Mouse (Mus musculus): Measurements from ENCODE around the gene Gm20388. TPM values are rescaled to one million over a fixed set of nuclear protein-coding genes. Genes with fewer than 3 reads are reported as not detected.

Gm20388 gene
- polyA plus RNA-seq, 1 experiment from 2014 or later, result 8.3 TPM

GRCm38 (mm10) chr8:123337475-123337874 is 3426.8 kb downstream of the Gm20388 start:
- no peak for DNase-seq (ENCODE audit: low spot score)
- no peak overlapping the region for H3K9ac ChIP-seq (ENCODE audit: low read length)
- peaks cover 16% of the 10 kb centered on the region; the same call in 1 of the 2 replicates for H3K27me3 ChIP-seq (replicated peaks; ENCODE audit: control insufficient read depth, insufficient read depth, low read length)
- no peak for ATAC-seq (replicated peaks; ENCODE audit: low FRiP score, low TSS enrichment, low read depth)
- no peak overlapping the region for H3K4me3 ChIP-seq (ENCODE audit: low read depth, low read length)
- WGBS, result 85% methylated on average over 3 of the region's 3 CpGs
- H3K4me2 ChIP-seq (ENCODE audit: low read length), result no peak overlapping the region
- H3K9me3 ChIP-seq (ENCODE audit: control insufficient read depth, low read length), result no peaks in the 10 kb centered on the region
- H3K36me3 ChIP-seq (ENCODE audit: control insufficient read depth, insufficient read depth, low read length), result no peaks in the 10 kb centered on the region
- no peak overlapping the region for H3K27ac ChIP-seq (ENCODE audit: low read depth)
- H3K4me1 ChIP-seq (replicated peaks; ENCODE audit: control insufficient read depth, insufficient read depth, low read length), result 0 out of 2 replicates have a peak, but pooled peaks cover 3% of the 10 kb centered on the region

GRCm38 (mm10) chr8:123340071-123340470 is 3429.4 kb downstream of the Gm20388 start:
- 91% methylated on average over 4 of the region's 4 CpGs for WGBS
- no peaks in the 10 kb centered on the region for H3K27me3 ChIP-seq (replicated peaks; ENCODE audit: control insufficient read depth, insufficient read depth, low read length)

GRCm38 (mm10) chr8:123341040-123342015 is 3430.7 kb downstream of the Gm20388 start:
- no peak overlapping the region for H3K4me2 ChIP-seq (ENCODE audit: low read length)

More at GRCm38 (mm10) chr8:123340071-123340470, 3429.4 kb downstream of the Gm20388 start:
- DNase-seq (ENCODE audit: low spot score) (no peak), ATAC-seq (replicated peaks; ENCODE audit: low FRiP score, low TSS enrichment, low read depth) (no peak)
- Histone ChIP-seq H3K9ac (ENCODE audit: low read length) (no peak overlapping the region), H3K27ac (ENCODE audit: low read depth) (no peak overlapping the region), H3K9me3 (ENCODE audit: control insufficient read depth, low read length) (no peaks in the 10 kb centered on the region), H3K4me1 (replicated peaks; ENCODE audit: control insufficient read depth, insufficient read depth, low read length) (no peaks in the 10 kb centered on the region), H3K36me3 (ENCODE audit: control insufficient read depth, insufficient read depth, low read length) (no peaks in the 10 kb centered on the region), H3K4me3 (ENCODE audit: low read depth, low read length) (no peak overlapping the region), H3K4me2 (ENCODE audit: low read length) (no peak overlapping the region)

GRCm38 (mm10) chr8:123342253-123342652 is 3431.6 kb downstream of the Gm20388 start:
- H3K4me1 ChIP-seq (replicated peaks; ENCODE audit: control insufficient read depth, insufficient read depth, low read length), result no peaks in the 10 kb centered on the region
- no peaks in the 10 kb centered on the region for H3K9me3 ChIP-seq (ENCODE audit: control insufficient read depth, low read length)

More at GRCm38 (mm10) chr8:123341040-123342015, 3430.7 kb downstream of the Gm20388 start:
- Histone ChIP-seq H3K27me3 (replicated peaks; ENCODE audit: control insufficient read depth, insufficient read depth, low read length) (no peaks in the 10 kb centered on the region), H3K4me3 (ENCODE audit: low read depth, low read length) (no peak overlapping the region), H3K4me1 (replicated peaks; ENCODE audit: control insufficient read depth, insufficient read depth, low read length) (no peaks in the 10 kb centered on the region), H3K9ac (ENCODE audit: low read length) (no peak overlapping the region), H3K36me3 (ENCODE audit: control insufficient read depth, insufficient read depth, low read length) (no peaks in the 10 kb centered on the region), H3K9me3 (ENCODE audit: control insufficient read depth, low read length) (no peaks in the 10 kb centered on the region), H3K27ac (ENCODE audit: low read depth) (no peak overlapping the region)
- WGBS, result 76% methylated on average over 27 of the region's 27 CpGs
- DNase-seq (ENCODE audit: low spot score), result no peak
- ATAC-seq (replicated peaks; ENCODE audit: low FRiP score, low TSS enrichment, low read depth), result no peak

GRCm38 (mm10) chr8:123342911-123343310 is 3432.3 kb downstream of the Gm20388 start:
- DNase-seq (ENCODE audit: low spot score), result no peak
- Histone ChIP-seq H3K9ac (ENCODE audit: low read length) (no peak overlapping the region), H3K27me3 (replicated peaks; ENCODE audit: control insufficient read depth, insufficient read depth, low read length) (no peaks in the 10 kb centered on the region), H3K36me3 (ENCODE audit: control insufficient read depth, insufficient read depth, low read length) (no peaks in the 10 kb centered on the region), H3K4me1 (replicated peaks; ENCODE audit: control insufficient read depth, insufficient read depth, low read length) (peaks cover 3% of the 10 kb centered on the region; the same call in 1 of the 2 replicates), H3K4me3 (ENCODE audit: low read depth, low read length) (no peak overlapping the region), H3K27ac (ENCODE audit: low read depth) (no peak overlapping the region), H3K4me2 (ENCODE audit: low read length) (no peak overlapping the region), H3K9me3 (ENCODE audit: control insufficient read depth, low read length) (no peaks in the 10 kb centered on the region)
- WGBS, result 76% methylated on average over 7 of the region's 7 CpGs
- no peak for ATAC-seq (replicated peaks; ENCODE audit: low FRiP score, low TSS enrichment, low read depth)

More at GRCm38 (mm10) chr8:123342253-123342652, 3431.6 kb downstream of the Gm20388 start:
- WGBS, result 80% methylated on average over 8 of the region's 8 CpGs
- Histone ChIP-seq H3K27me3 (replicated peaks; ENCODE audit: control insufficient read depth, insufficient read depth, low read length) (no peaks in the 10 kb centered on the region), H3K9ac (ENCODE audit: low read length) (no peak overlapping the region), H3K4me2 (ENCODE audit: low read length) (no peak overlapping the region), H3K36me3 (ENCODE audit: control insufficient read depth, insufficient read depth, low read length) (no peaks in the 10 kb centered on the region), H3K4me3 (ENCODE audit: low read depth, low read length) (no peak overlapping the region), H3K27ac (ENCODE audit: low read depth) (no peak overlapping the region)
- DNase-seq (ENCODE audit: low spot score) (no peak), ATAC-seq (replicated peaks; ENCODE audit: low FRiP score, low TSS enrichment, low read depth) (no peak)

GRCm38 (mm10) chr8:123343422-123343821 is 3432.8 kb downstream of the Gm20388 start:
- Histone ChIP-seq H3K27me3 (replicated peaks; ENCODE audit: control insufficient read depth, insufficient read depth, low read length) (no peaks in the 10 kb centered on the region), H3K27ac (ENCODE audit: low read depth) (no peak overlapping the region), H3K9me3 (ENCODE audit: control insufficient read depth, low read length) (no peaks in the 10 kb centered on the region), H3K4me3 (ENCODE audit: low read depth, low read length) (no peak overlapping the region), H3K4me1 (replicated peaks; ENCODE audit: control insufficient read depth, insufficient read depth, low read length) (peaks cover 7% of the 10 kb centered on the region), H3K36me3 (ENCODE audit: control insufficient read depth, insufficient read depth, low read length) (no peaks in the 10 kb centered on the region), H3K4me2 (ENCODE audit: low read length) (no peak overlapping the region), H3K9ac (ENCODE audit: low read length) (no peak overlapping the region)
- WGBS, result 80% methylated on average over 12 of the region's 12 CpGs
- DNase-seq (ENCODE audit: low spot score) (no peak), ATAC-seq (replicated peaks; ENCODE audit: low FRiP score, low TSS enrichment, low read depth) (no peak)

GRCm38 (mm10) chr8:123345135-123345534 is 3434.5 kb downstream of the Gm20388 start:
- ATAC-seq (replicated peaks; ENCODE audit: low FRiP score, low TSS enrichment, low read depth) (no peak), DNase-seq (ENCODE audit: low spot score) (no peak)
- Histone ChIP-seq H3K4me3 (ENCODE audit: low read depth, low read length) (no peak overlapping the region), H3K27me3 (replicated peaks; ENCODE audit: control insufficient read depth, insufficient read depth, low read length) (no peaks in the 10 kb centered on the region), H3K9me3 (ENCODE audit: control insufficient read depth, low read length) (no peaks in the 10 kb centered on the region), H3K4me1 (replicated peaks; ENCODE audit: control insufficient read depth, insufficient read depth, low read length) (peaks cover 11% of the 10 kb centered on the region), H3K36me3 (ENCODE audit: control insufficient read depth, insufficient read depth, low read length) (no peaks in the 10 kb centered on the region), H3K9ac (ENCODE audit: low read length) (no peak overlapping the region), H3K27ac (ENCODE audit: low read depth) (no peak overlapping the region), H3K4me2 (ENCODE audit: low read length) (no peak overlapping the region)
- WGBS, result 86% methylated on average over 8 of the region's 8 CpGs

- Histone ChIP-seq H3K27ac (ENCODE audit: low read depth) (no peak overlapping the region), H3K4me1 (replicated peaks; ENCODE audit: control insufficient read depth, insufficient read depth, low read length) (peaks cover 11% of the 10 kb centered on the region), H3K36me3 (ENCODE audit: control insufficient read depth, insufficient read depth, low read length) (no peaks in the 10 kb centered on the region), H3K9ac (ENCODE audit: low read length) (no peak overlapping the region), H3K4me3 (ENCODE audit: low read depth, low read length) (no peak overlapping the region), H3K4me2 (ENCODE audit: low read length) (no peak overlapping the region), H3K27me3 (replicated peaks; ENCODE audit: control insufficient read depth, insufficient read depth, low read length) (no peaks in the 10 kb centered on the region), H3K9me3 (ENCODE audit: control insufficient read depth, low read length) (no peaks in the 10 kb centered on the region)
- WGBS, result 75% methylated on average over 6 of the region's 6 CpGs
- no peak for DNase-seq (ENCODE audit: low spot score)
- ATAC-seq (replicated peaks; ENCODE audit: low FRiP score, low TSS enrichment, low read depth), result no peak
Observed at GRCm38 (mm10) chr8:123345856-123346255, 3435.2 kb downstream of the Gm20388 start.
